Mouse (Mus musculus) thymus, postnatal 0 days (tissue): Measurements from ENCODE around the gene Tenm3. TPM values are rescaled to one million over a fixed set of nuclear protein-coding genes. Genes with fewer than 3 reads are reported as not detected.

Experiments used
- DNase-seq: peaks from one replicate; pipeline ENCODE4 v3.0.0-alpha.2; 2015; ENCODE audit warnings: low spot score
- polyA plus RNA-seq: library from polyadenylated mRNA; unstranded; fragments of >200 nt; fragmentation: Nextera tagmentation; extraction: Ambion mirVana; gene quantifications from 2 replicates; pipeline ENCODE4 v1.2.1, GENCODE M21; 2015

The Tenm3 gene
- polyA plus RNA-seq, 1 experiment from 2014 or later: 1.7 TPM

- no peak for DNase-seq
Measured at GRCm38 (mm10) chr8:48810615-48811014, 33.1 kb downstream of the Tenm3 start.

- DNase-seq: no peak
Measured at GRCm38 (mm10) chr8:48809104-48809503, 34.6 kb downstream of the Tenm3 start.

- DNase-seq: no peak
Measured at GRCm38 (mm10) chr8:48803070-48803469, 40.7 kb downstream of the Tenm3 start.

DNA sequence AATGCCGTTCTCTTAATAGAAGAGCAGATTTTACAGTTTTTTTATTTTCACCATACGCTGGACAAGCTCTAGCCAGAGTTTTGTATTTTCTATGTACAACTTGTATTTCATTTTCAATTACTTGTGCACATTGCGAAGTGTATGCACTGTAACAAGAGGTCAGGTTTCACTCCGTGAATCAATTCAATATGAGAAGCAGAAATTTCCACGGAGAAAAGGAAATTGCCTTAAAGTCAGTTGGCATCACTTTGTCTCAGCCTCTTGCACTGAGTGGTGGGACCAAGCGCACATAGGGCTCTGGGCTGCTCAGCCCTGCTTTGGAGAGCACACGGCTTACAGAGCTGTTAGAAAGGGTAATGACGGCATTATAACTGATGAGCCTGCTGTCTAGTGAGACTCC is 41.5 kb downstream of the Tenm3 start:
- no peak for DNase-seq

GRCm38 (mm10) chr8:48797955-48798359 is 45.8 kb downstream of the Tenm3 start:
- no peak for DNase-seq

GRCm38 (mm10) chr8:48794285-48794684 is 49.5 kb downstream of the Tenm3 start:
- DNase-seq: no peak

GRCm38 (mm10) chr8:48793729-48794128 is 50.0 kb downstream of the Tenm3 start:
- DNase-seq: no peak

DNA sequence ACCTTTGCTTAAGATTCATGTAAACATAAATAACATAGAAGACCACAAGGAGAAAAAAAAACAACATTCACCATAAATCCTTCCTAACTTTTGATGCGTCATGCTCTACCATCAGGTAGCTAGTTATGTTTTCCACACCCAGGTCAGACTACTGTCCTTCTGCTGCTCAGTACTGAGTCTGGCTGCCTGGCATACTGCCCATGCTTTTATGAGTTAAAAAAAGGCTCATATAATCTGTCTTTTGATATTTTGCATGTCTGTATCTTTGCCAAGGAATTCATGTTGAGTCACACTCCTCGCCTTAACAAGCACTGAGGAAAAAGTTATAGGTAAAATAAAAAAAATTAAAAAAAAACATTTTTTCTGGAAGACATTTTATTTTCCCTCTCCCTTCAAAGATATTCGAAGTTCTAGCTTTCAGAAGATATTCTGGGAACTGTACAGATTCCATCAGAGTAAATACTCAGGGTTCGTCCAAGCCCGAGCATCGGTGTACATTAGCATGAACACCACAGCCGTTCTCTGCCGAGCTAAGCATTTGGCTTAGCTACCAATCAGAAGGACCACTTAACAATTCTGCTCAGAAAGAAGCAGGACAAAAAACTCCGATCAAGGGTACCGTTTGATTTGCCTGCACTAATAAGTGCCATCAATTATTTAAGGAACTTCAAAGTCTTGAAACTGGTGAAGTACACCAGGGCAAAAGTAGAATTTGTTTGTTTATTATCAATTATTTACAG is 51.0 kb downstream of the Tenm3 start:
- no peak for DNase-seq

GRCm38 (mm10) chr8:48783308-48783707 is 60.4 kb downstream of the Tenm3 start:
- DNase-seq: no peak

GRCm38 (mm10) chr8:48780628-48781027 is 63.1 kb downstream of the Tenm3 start:
- no peak for DNase-seq

GRCm38 (mm10) chr8:48779194-48779593 is 64.6 kb downstream of the Tenm3 start:
- no peak for DNase-seq

- no peak for DNase-seq
Measured at GRCm38 (mm10) chr8:48776081-48776480, 67.7 kb downstream of the Tenm3 start.

DNA sequence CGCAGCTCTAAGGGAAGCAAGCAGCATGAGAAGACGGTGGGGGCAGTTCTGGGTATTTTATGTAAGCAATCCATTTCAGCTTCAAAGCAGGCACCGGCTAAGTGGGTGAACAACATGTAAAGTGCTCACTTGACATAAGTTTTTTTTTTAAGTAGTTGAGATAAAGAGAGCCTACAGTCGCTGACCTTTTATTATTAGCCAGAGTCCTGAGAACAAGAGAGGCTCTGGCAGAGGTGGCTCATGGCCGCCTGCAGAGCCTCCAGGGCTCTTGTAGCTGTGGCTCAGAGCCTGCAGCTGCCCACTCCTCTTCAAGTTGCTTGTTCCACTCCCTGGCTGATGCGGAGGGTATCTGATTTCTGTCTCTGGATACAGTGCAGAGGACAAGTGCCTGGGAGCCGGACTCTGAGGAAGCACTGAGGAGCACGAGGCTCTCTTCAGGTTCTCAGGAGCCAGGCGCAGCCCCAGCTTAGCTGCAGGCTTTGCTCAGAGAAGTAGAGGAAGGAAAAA is 68.2 kb downstream of the Tenm3 start:
- DNase-seq: no peak

DNA sequence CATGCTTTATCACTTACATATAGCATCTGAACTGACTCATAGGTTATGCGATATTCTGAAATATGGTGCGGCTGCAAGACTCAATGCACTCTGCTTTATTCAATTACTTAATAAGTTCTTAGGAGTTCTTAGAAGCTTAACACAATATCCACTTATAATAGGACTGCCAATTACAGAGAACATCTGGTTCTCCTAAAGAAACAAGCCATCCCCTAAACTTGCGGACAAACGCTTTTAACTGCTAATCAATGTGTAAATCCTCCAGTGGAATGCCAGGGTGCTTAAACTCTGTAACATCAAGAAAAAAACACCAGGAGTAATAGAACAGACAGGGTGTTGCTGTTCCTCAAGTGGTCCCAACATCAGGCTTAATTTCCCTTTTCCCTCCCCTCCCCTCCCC is 68.9 kb downstream of the Tenm3 start:
- no peak for DNase-seq

- DNase-seq: no peak
Measured at GRCm38 (mm10) chr8:48766545-48767234, 77.1 kb downstream of the Tenm3 start.

DNA sequence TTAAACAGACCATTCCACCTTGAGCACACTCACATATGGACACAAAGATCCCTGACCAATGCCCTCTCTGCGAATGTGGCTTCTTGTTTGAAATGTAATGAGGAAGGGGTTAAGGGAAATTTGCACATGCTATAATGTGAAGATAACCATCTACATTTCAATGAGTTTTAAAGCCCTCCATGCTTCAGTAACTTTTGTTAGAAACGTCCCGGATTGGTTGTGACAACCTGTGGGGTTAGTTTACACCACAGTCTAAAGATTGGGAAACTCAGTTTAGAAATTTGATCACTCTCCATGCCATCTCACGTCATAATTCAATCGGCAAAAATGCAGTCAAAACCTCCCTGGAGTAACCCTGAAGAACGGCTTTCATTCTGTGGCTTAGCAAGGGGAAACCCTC is 78.5 kb downstream of the Tenm3 start:
- no peak for DNase-seq

DNA sequence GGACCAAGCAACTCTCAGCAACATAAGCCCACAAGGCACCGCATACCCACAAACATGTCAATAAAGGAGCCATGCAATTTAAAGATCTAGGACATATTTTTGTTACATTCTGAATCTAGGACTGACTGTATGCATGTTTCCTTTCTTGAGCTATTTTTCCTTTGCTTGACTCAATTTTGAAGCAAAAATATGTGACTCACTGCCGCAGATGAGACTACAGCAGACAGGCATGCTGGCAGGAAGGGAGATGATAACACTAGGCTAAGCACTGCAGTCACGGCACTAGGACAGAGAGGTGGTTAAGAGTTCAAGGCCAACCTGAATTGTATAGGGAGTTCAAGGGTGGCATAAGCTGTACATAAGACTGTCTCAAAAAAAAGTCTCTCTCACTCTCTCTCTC is 79.7 kb downstream of the Tenm3 start:
- no peak for DNase-seq

- no peak for DNase-seq
Measured at GRCm38 (mm10) chr8:48756874-48757273, 86.9 kb downstream of the Tenm3 start.

GRCm38 (mm10) chr8:48755492-48755891 is 88.3 kb downstream of the Tenm3 start:
- no peak for DNase-seq

DNA sequence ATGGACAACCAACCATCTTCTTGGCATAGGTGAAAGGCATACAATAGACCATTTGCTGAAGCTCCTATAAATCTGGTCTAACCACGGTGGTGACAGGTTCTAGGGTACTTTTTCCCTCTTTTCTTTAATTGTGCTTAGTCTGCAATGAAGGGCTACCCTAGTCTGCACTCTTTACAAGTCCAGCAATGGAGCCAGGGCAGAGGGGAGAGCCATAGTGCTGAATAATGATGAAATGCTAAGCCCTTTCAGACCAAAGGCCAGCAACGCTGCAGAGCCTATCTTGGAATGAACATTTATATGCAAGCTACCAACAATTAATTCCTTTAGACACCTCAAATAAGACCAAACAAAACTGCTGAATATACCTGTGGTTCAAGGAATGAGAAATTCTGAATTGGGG is 88.8 kb downstream of the Tenm3 start:
- DNase-seq: no peak

DNA sequence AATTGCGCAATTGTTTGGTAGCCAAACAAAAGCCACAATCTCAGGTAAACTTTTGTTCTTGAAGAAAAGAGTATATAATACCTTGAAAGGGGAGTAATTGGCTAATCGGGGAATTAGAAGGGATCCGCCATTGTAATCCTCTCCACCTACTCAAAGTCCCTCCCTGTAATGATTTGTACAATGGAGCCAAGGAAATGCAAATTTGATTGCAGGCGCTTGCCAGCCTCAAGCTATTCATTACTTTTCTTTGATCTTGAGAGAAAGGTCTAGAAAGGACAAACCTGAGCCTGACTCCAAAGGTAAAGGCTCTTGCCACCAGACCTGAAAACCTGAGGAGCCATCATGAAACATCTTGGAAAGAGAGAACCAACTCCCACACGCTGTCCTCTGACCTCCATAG is 91.8 kb downstream of the Tenm3 start:
- no peak for DNase-seq

DNA sequence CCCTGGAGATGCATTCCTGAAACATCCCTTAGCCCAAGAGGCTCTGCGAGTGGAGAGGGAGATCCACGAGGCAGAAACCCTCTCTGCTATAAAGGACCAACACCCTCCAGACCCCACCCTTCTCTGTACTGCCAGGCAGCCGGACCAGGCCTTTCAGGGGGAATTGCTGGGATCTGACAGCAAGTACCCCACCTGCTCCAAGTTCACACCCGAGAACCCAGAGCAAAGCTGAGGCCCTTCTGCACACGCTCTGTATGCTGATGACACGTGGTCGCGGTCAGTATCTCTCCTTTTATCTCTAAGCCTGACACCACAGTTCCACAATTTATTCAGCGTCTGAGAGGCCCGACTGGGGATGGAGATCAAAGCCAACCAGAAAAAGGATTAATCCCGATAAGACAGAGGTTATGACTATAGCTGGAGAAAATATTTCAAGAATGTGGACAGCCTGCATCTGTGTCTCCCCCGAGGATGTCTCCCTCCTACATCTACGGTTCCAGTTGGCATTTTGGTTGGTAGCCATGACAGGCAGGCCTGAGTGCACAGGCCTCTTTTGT is 95.2 kb downstream of the Tenm3 start:
- DNase-seq: no peak

- no peak for DNase-seq
Measured at GRCm38 (mm10) chr8:48743912-48744311, 99.8 kb downstream of the Tenm3 start.
